Mouse (Mus musculus) myocyte (in vitro differentiated cells): ENCODE results near the gene Ifna16.

Experiments used
- MAX ChIP-seq: IDR thresholded peaks from one replicate; pipeline ENCODE4 v1.6.1; 2011; ENCODE audit warnings: low read depth, mild to moderate bottlenecking, control low read depth
- MYOG ChIP-seq, 3 experiments: IDR thresholded peaks; one replicate each; pipeline ENCODE4 v1.6.1; 2011; ENCODE audit warnings: control low read depth in 2 of 3, low read depth in 2 of 3, mild to moderate bottlenecking in 2 of 3; ENCODE audit not compliant: insufficient read length in 2 of 3, control insufficient read depth in 1 of 3, insufficient read depth in 1 of 3
- POLR2A ChIP-seq: IDR thresholded peaks from one replicate; pipeline ENCODE4 v1.6.1; 2011; ENCODE audit warnings: low read depth, mild to moderate bottlenecking, control low read depth, moderate library complexity; ENCODE audit not compliant: insufficient read length

DNA sequence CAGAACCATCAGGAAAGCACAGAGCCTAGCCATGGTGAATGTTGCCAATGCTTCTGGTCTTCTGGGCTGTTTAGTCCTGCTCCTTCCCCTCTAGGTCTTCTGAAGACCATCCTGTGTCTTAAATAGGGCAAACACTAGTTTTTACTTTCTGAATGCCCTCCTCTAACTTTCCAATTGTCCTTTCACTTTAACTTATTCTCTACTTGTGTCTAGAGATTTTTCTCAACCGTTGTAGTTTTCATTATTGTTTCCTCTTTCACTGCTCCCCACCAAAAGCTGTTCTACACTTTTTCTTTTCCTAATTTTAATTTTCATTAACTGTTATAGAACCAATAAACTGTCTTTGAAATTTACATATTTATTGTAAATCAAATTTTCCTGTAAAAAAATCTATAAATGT, at the start of gene Ifna16:
- TF ChIP-seq MYOG (IDR thresholded peaks at IDR 0.05; ENCODE audit: control insufficient read depth in 1 of 3, insufficient read depth in 1 of 3, insufficient read length in 2 of 3, low read depth in 2 of 3) (no peak), POLR2A (no peak), MAX (no peak)
